Mouse (Mus musculus): Measurements from ENCODE around the gene Zbed4. TPM values are rescaled to one million over a fixed set of nuclear protein-coding genes. Genes with fewer than 3 reads are reported as not detected.

Gene Zbed4
- polyA plus RNA-seq, 1 experiment from 2014 or later: 35.1 TPM

DNA sequence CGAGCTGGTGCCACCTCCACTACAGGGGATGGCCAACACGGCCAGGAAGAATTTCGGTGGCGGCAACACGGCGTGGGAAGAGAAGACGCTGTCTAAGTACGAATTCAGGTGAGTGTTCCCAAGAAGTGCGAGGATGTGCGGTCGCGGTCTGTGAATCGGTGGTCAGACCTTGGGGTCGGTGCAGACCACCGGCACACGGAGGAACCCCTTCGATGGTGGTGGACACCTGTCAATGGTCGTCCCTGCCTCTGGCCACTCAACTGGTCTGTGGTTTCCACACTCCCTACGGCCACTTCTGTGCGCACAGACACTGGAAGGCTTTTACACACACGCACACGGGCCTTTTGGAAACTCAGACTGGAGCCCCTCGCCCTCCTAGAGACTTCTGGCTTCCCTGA, 68.4 kb downstream of the Zbed4 start:
- Histone ChIP-seq H3K9ac (ENCODE audit: low read length) (peak overlapping the region; percentile 74), H3K27ac (replicated peaks; ENCODE audit: low read depth, low read length) (no peak overlapping the region), H3K4me2 (ENCODE audit: low read depth, severe bottlenecking) (peak overlapping the region; percentile 83), H3K27me3 (ENCODE audit: control insufficient read depth, insufficient read depth, low read length) (no peaks in the 10 kb centered on the region), H3K36me3 (ENCODE audit: control insufficient read depth, insufficient read depth, low read length) (peaks cover 15% of the 10 kb centered on the region), H3K9me3 (ENCODE audit: control insufficient read depth, low read length) (no peaks in the 10 kb centered on the region), H3K4me3 (ENCODE audit: low read depth, low read length) (peak overlapping the region; percentile 84), H3K4me1 (ENCODE audit: control insufficient read depth, insufficient read depth, low read length) (peaks cover 4% of the 10 kb centered on the region; the same call in 1 of the 2 replicates)
- DNase-seq (ENCODE audit: low spot score): no peak
- ATAC-seq (ENCODE audit: insufficient number of reproducible peaks, low FRiP score, low TSS enrichment, low read depth): no peak
- WGBS: under 1% methylated on average over 23 of the region's 23 CpGs

DNA sequence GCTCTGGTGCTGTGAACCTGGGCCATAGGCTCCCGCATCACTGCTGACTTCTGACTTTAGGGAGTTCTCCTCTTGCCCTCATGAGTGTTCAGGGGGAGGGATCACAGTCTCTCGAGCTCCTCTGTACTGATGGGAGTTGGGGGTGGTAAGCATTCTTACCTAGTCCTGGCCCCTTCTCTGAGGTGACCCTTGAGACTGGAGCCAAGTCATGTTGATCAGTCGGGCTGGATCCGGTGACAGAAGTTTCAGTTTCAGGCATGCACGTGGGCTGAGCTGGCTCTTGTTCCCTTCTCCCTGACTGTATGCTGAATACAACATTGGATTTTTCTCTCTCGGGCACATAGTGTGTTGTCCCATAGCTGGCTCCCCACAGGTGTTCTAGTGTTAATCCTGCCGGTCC, 69.9 kb downstream of the Zbed4 start:
- no peak overlapping the region for H3K9ac ChIP-seq (ENCODE audit: low read length)
- peaks cover 12% of the 10 kb centered on the region for H3K36me3 ChIP-seq (ENCODE audit: control insufficient read depth, insufficient read depth, low read length)
- DNase-seq (ENCODE audit: low spot score) (no peak), ATAC-seq (ENCODE audit: insufficient number of reproducible peaks, low FRiP score, low TSS enrichment, low read depth) (no peak)
- no peaks in the 10 kb centered on the region for H3K9me3 ChIP-seq (ENCODE audit: control insufficient read depth, low read length)
- no peak overlapping the region for H3K4me3 ChIP-seq (ENCODE audit: low read depth, low read length)
- H3K27ac ChIP-seq (replicated peaks; ENCODE audit: low read depth, low read length): no peak overlapping the region
- H3K4me1 ChIP-seq (ENCODE audit: control insufficient read depth, insufficient read depth, low read length): peaks cover 4% of the 10 kb centered on the region; the same call in 1 of the 2 replicates
- H3K27me3 ChIP-seq (ENCODE audit: control insufficient read depth, insufficient read depth, low read length): no peaks in the 10 kb centered on the region
- WGBS: 90% methylated on average over 7 of the region's 7 CpGs
- H3K4me2 ChIP-seq (ENCODE audit: low read depth, severe bottlenecking): no peak overlapping the region

DNA sequence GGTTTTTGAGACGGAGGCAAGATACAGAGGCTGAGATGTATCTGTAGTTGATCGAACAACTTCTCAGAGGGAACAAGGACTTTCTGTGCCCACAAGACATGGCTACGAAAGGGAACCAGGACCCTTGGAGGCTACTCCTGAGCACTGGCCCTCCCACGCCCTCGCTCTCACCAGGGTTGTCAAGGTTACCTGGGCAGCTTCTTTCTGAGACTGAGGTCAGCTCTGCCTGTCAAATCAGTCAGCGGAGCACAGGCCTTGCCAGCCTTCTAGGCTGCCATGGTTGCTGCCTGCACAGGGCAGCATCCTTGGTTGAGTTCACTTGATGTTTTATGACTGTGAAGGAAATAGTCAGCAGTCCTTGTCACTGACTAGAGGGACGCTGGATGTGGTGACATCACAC, 71.1 kb downstream of the Zbed4 start:
- Histone ChIP-seq H3K27me3 (ENCODE audit: control insufficient read depth, insufficient read depth, low read length) (no peaks in the 10 kb centered on the region), H3K4me1 (ENCODE audit: control insufficient read depth, insufficient read depth, low read length) (peaks cover 4% of the 10 kb centered on the region; the same call in 1 of the 2 replicates), H3K27ac (replicated peaks; ENCODE audit: low read depth, low read length) (no peak overlapping the region), H3K9me3 (ENCODE audit: control insufficient read depth, low read length) (no peaks in the 10 kb centered on the region), H3K4me3 (ENCODE audit: low read depth, low read length) (no peak overlapping the region), H3K36me3 (ENCODE audit: control insufficient read depth, insufficient read depth, low read length) (peaks cover 12% of the 10 kb centered on the region), H3K4me2 (ENCODE audit: low read depth, severe bottlenecking) (no peak overlapping the region), H3K9ac (ENCODE audit: low read length) (no peak overlapping the region)
- no peak for DNase-seq (ENCODE audit: low spot score)
- WGBS: 89% methylated on average over 7 of the region's 7 CpGs
- no peak for ATAC-seq (ENCODE audit: insufficient number of reproducible peaks, low FRiP score, low TSS enrichment, low read depth)

DNA sequence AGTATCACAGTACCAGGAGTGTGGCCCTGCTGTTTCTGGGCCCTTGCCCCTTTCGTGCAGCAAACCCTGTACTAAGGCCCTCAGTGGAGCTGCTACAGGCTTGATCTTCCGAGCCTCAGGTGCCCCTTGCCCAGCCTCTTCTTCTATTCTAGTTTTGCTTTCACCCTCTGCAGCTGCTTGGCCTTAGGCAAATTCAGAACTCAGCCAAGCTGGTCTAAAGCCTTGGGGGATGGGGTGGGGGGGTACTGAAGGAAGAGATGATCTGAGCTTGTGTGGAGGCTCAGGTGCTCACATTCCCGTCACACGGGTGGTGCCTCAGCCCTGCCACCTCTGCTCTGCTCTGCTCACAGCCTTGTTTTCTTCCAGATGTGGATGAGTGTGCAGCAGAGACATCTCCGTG, 71.9 kb downstream of the Zbed4 start:
- no peak overlapping the region for H3K9ac ChIP-seq (ENCODE audit: low read length)
- no peak for ATAC-seq (ENCODE audit: insufficient number of reproducible peaks, low FRiP score, low TSS enrichment, low read depth)
- H3K4me1 ChIP-seq (ENCODE audit: control insufficient read depth, insufficient read depth, low read length): peaks cover 4% of the 10 kb centered on the region; the same call in 1 of the 2 replicates
- 92% methylated on average over 5 of the region's 5 CpGs for WGBS
- DNase-seq (ENCODE audit: low spot score): no peak
- H3K27me3 ChIP-seq (ENCODE audit: control insufficient read depth, insufficient read depth, low read length): no peaks in the 10 kb centered on the region
- no peak overlapping the region for H3K27ac ChIP-seq (replicated peaks; ENCODE audit: low read depth, low read length)
- no peaks in the 10 kb centered on the region for H3K9me3 ChIP-seq (ENCODE audit: control insufficient read depth, low read length)
- H3K4me3 ChIP-seq (ENCODE audit: low read depth, low read length): no peak overlapping the region
- H3K4me2 ChIP-seq (ENCODE audit: low read depth, severe bottlenecking): no peak overlapping the region
- peaks cover 12% of the 10 kb centered on the region for H3K36me3 ChIP-seq (ENCODE audit: control insufficient read depth, insufficient read depth, low read length)

DNA sequence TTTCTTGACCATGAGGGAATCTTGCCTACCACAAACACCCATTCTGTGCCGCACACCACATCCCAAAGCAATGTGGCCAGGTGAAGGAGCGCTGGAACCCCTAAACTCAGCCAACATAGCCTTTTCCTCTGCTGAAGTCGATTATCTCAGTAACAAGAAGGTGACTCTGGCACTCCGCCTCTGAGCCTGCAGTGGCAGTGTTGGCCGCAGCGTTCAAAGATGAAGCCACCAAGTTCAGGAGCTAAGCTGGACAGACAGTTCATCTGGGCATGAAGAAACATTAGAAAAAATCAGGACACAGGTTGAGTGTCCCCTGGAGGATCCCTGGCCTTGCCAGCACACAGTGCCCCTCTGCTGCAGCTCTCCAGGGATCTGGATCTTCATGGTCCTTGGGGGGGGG, 76.0 kb downstream of the Zbed4 start:
- Histone ChIP-seq H3K27me3 (ENCODE audit: control insufficient read depth, insufficient read depth, low read length) (no peaks in the 10 kb centered on the region), H3K27ac (replicated peaks; ENCODE audit: low read depth, low read length) (no peak overlapping the region), H3K4me3 (ENCODE audit: low read depth, low read length) (no peak overlapping the region), H3K36me3 (ENCODE audit: control insufficient read depth, insufficient read depth, low read length) (peaks cover 10% of the 10 kb centered on the region), H3K9me3 (ENCODE audit: control insufficient read depth, low read length) (no peaks in the 10 kb centered on the region), H3K9ac (ENCODE audit: low read length) (no peak overlapping the region), H3K4me1 (ENCODE audit: control insufficient read depth, insufficient read depth, low read length) (no peaks in the 10 kb centered on the region), H3K4me2 (ENCODE audit: low read depth, severe bottlenecking) (no peak overlapping the region)
- WGBS: 87% methylated on average over 6 of the region's 6 CpGs
- DNase-seq (ENCODE audit: low spot score) (no peak), ATAC-seq (ENCODE audit: insufficient number of reproducible peaks, low FRiP score, low TSS enrichment, low read depth) (no peak)

DNA sequence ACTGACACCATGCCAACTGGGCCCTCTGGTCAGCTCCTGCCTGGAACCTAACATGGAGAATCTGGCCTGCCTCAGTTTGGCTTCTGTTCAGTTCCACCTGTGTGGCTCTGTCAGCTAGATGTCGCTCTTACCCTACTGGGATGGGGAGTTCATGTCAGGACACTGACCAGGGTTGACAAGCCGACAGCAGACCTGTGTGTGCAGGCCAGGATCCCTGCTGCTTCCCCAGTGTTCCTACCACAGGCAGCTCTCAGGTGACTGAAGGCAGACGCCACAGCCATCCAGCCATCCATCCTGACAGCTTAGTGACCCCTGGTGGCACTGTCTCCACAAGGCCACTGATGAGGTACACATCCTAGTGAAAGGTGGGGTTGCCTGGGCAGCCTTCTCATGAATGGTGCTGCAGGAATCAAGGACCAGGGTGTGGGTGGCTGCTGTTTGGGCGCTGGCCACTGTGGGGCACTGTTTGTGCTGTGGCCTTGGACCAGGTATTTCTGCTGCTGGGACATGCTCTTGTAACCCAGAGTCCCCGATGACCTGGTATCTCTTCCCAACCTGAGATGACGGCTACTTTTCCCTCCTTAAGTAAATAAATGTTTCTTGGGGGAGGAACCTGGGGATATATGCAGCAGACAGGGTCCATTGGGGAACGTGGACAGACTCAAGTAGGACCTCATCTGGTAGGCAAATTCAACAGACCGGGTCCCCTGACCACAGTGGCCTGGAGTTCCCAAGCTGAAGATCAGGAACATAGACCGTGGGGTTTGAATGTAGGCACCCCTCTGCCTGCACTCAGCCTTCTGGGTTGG, 76.7 kb downstream of the Zbed4 start:
- H3K4me2 ChIP-seq (ENCODE audit: low read depth, severe bottlenecking): no peak overlapping the region
- peaks cover 7% of the 10 kb centered on the region; the same call in 1 of the 2 replicates for H3K36me3 ChIP-seq (ENCODE audit: control insufficient read depth, insufficient read depth, low read length)
- H3K4me3 ChIP-seq (ENCODE audit: low read depth, low read length): no peak overlapping the region
- 28% methylated on average over 9 of the region's 9 CpGs for WGBS
- no peak overlapping the region for H3K9ac ChIP-seq (ENCODE audit: low read length)
- peak; percentile 20; the same call in 1 of the 2 replicates for ATAC-seq (ENCODE audit: insufficient number of reproducible peaks, low FRiP score, low TSS enrichment, low read depth)
- H3K9me3 ChIP-seq (ENCODE audit: control insufficient read depth, low read length): no peaks in the 10 kb centered on the region
- H3K27me3 ChIP-seq (ENCODE audit: control insufficient read depth, insufficient read depth, low read length): no peaks in the 10 kb centered on the region
- H3K4me1 ChIP-seq (ENCODE audit: control insufficient read depth, insufficient read depth, low read length): no peaks in the 10 kb centered on the region
- no peak overlapping the region for H3K27ac ChIP-seq (replicated peaks; ENCODE audit: low read depth, low read length)
- peak; percentile 81 for DNase-seq (ENCODE audit: low spot score)

DNA sequence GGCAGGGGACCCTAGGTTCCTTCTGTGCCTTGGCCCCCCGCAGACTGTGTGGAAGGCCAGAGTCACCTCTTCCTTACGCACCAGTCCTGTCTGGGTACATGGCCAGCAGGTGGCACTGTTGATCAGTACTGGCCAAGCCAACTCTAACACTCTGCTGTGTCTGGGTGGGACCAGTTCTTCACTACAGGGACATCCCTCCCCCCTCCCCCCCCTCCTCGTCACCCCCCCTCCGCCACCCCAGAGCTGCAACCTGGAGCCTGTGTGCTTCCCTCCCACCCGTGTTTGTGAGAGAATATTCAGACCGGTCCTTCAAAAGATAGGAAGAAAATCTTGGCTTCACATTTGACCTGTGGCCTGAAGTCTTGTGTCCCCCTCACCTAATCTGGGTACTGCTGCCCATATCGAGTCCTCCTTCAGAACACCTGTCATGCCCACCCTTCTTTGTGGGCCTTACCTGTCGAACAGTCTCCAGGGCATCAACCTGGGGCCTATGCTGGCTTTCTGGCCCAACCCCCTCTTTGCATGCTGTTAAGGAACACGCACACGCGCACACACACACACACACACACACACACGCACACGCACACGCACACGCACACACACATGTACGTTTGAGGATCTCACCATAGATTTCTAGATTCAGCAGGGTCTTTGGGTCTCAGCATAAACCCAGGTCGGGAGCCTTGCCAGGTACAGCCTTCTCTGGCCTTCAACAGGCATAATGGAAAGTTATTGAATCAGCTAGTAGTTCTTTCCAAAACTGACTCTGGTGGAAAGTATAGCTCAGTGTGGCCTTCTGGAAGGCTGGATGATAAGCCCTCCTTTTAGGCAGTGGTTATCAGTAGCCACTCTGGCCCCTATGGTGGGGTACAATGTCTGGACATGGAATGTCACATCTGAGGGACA, 77.6 kb downstream of the Zbed4 start:
- WGBS: 57% methylated on average over 17 of the region's 17 CpGs
- DNase-seq (ENCODE audit: low spot score): peak; percentile 93
- Histone ChIP-seq H3K36me3 (ENCODE audit: control insufficient read depth, insufficient read depth, low read length) (no peaks in the 10 kb centered on the region; the same call in 1 of the 2 replicates), H3K4me1 (ENCODE audit: control insufficient read depth, insufficient read depth, low read length) (no peaks in the 10 kb centered on the region), H3K9ac (ENCODE audit: low read length) (no peak overlapping the region), H3K27ac (replicated peaks; ENCODE audit: low read depth, low read length) (no peak overlapping the region), H3K4me3 (ENCODE audit: low read depth, low read length) (no peak overlapping the region), H3K4me2 (ENCODE audit: low read depth, severe bottlenecking) (no peak overlapping the region), H3K9me3 (ENCODE audit: control insufficient read depth, low read length) (no peaks in the 10 kb centered on the region), H3K27me3 (ENCODE audit: control insufficient read depth, insufficient read depth, low read length) (no peaks in the 10 kb centered on the region)
- peak; percentile 79; the same call in 1 of the 2 replicates for ATAC-seq (ENCODE audit: insufficient number of reproducible peaks, low FRiP score, low TSS enrichment, low read depth)

DNA sequence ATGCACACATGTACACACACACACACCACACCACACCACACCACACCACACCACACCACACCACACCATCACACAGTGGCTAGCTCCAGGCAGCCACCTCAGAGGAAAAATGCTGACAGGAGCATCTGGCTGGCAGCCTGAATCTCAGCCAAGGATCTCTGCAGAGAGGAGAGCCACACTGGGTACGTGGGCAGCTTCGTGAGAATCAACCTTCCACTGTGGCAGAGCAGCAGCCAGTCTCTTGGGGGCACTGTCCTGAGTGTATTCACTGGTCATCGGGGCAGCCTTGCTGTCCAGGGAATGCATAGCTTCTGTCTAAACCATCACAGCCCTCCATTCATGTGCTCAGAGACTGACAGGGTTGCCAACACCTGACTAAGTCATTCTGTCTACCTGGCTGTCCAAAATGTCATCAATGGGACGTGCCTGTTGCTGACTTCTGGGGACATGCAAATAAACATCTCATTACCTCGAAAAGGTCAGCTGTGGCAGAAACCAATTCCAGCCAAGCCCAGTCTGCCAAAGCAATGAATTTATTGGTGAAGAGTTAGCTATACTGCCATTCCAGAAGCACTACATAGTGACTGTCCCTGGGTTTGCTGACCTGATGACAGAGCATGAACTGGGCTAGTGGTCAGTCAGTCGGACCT, 78.5 kb downstream of the Zbed4 start:
- Histone ChIP-seq H3K27ac (replicated peaks; ENCODE audit: low read depth, low read length) (no peak overlapping the region), H3K4me1 (ENCODE audit: control insufficient read depth, insufficient read depth, low read length) (no peaks in the 10 kb centered on the region), H3K9ac (ENCODE audit: low read length) (no peak overlapping the region), H3K36me3 (ENCODE audit: control insufficient read depth, insufficient read depth, low read length) (no peaks in the 10 kb centered on the region), H3K9me3 (ENCODE audit: control insufficient read depth, low read length) (no peaks in the 10 kb centered on the region), H3K27me3 (ENCODE audit: control insufficient read depth, insufficient read depth, low read length) (no peaks in the 10 kb centered on the region), H3K4me3 (ENCODE audit: low read depth, low read length) (no peak overlapping the region), H3K4me2 (ENCODE audit: low read depth, severe bottlenecking) (no peak overlapping the region)
- no peak for ATAC-seq (ENCODE audit: insufficient number of reproducible peaks, low FRiP score, low TSS enrichment, low read depth)
- WGBS: 77% methylated on average over 6 of the region's 6 CpGs
- DNase-seq (ENCODE audit: low spot score): no peak

Data from limb, embryonic 11.5 days (tissue).